Comparison of ENCODE assay signal across 21 mouse cellular contexts in the genomic region with DNA sequence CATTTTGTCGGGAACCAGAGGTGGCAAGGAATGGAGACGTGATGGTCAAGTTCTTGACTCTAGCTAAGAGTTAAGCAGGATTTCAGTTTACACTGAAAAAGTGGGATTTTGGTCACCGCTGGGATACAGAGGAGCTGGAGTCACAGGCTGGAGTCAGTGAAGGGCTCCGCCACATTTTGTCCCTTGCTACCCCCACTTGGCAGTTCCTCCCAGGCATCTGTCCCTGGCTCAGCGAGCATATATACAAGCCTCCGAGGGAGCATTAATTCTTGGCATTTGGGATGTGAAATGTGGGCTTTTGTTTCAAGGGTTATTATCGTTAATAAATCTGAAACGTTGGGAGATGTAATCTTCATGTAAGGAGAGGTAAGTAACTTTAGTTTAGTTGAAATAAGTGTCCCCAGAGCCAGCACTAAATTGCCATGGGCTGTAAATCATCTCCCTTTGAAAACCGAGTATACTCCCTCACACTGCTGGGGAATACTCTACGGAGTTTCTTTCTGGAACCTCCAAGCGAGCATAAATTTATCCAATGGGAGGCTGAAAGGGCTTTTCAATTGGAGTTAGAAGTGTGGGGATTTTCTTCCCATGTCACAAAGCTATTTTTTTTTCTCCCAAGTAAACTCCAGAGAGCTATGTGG. TPM values are rescaled to one million over a fixed set of nuclear protein-coding genes. Genes with fewer than 3 reads are reported as not detected.
DNase-seq lines count a peak whose midpoint lies in the region; ATAC-seq and TF ChIP-seq lines count a peak whose summit lies in the region.
"Had no signal": no experiment of that assay in that cellular context is flagged by ENCODE, and none has a peak within 500 bp of the region (broad histone marks: within the 10 kb centered on the region; RNA-seq: fewer than 3 reads in every experiment).

No protein-coding gene starts in this region.

- H3K27ac ChIP-seq in forebrain, embryonic 10.5 days = 0 out of 2 replicates have a peak overlapping the region, but pooled peaks have one; percentile 37
- H3K27ac ChIP-seq in forebrain, embryonic 16.5 days (ENCODE audit: low read length) = no peak overlapping the region
- H3K27ac ChIP-seq in embryonic facial prominence, embryonic 11.5 days (replicated peaks; ENCODE audit: low read depth, low read length) = 0 out of 2 replicates have a peak overlapping the region, but pooled peaks have one; percentile 38
- 0 out of 2 replicates have a peak overlapping the region, but pooled peaks have one; percentile 21 for H3K27ac ChIP-seq in limb, embryonic 14.5 days (replicated peaks; ENCODE audit: low read depth, low read length)
- H3K27ac ChIP-seq: forebrain, embryonic 13.5 days; macrophage; stomach, postnatal 0 days had no signal

- H3K4me1 ChIP-seq in forebrain, embryonic 10.5 days = peaks cover 40% of the 10 kb centered on the region
- H3K4me1 ChIP-seq in forebrain, embryonic 16.5 days (replicated peaks; ENCODE audit: control insufficient read depth, insufficient read depth, low read length) = peaks cover 14% of the 10 kb centered on the region
- peaks cover 4% of the 10 kb centered on the region for H3K4me1 ChIP-seq in embryonic facial prominence, embryonic 11.5 days (ENCODE audit: control insufficient read depth, insufficient read depth, low read length)
- peaks cover 19% of the 10 kb centered on the region; the same call in 1 of the 2 replicates for H3K4me1 ChIP-seq in limb, embryonic 14.5 days (ENCODE audit: control insufficient read depth, insufficient read depth, low read length)
- H3K4me1 ChIP-seq in lung, adult 2 months (ENCODE audit: control insufficient read depth, insufficient read depth, low read length) = no peaks in the 10 kb centered on the region

- H3K36me3 ChIP-seq in forebrain, embryonic 10.5 days (replicated peaks) = peaks cover 22% of the 10 kb centered on the region
- H3K36me3 ChIP-seq in forebrain, embryonic 16.5 days (ENCODE audit: control insufficient read depth, insufficient read depth) = no peaks in the 10 kb centered on the region
- no peaks in the 10 kb centered on the region; the same call in 1 of the 2 replicates for H3K36me3 ChIP-seq in embryonic facial prominence, embryonic 11.5 days (replicated peaks; ENCODE audit: control insufficient read depth, insufficient read depth, low read depth, low read length)
- H3K36me3 ChIP-seq in limb, embryonic 14.5 days (ENCODE audit: control insufficient read depth, insufficient read depth, low read length) = peaks cover 23% of the 10 kb centered on the region; the same call in 1 of the 2 replicates
- H3K36me3 ChIP-seq: heart, embryonic 12.5 days had no signal

- intact Hi-C loops in left cerebral cortex, postnatal 25 days (cut with DNase I) = no loop called here

- no peaks in the 10 kb centered on the region for H3K9me3 ChIP-seq in forebrain, embryonic 10.5 days
- no peaks in the 10 kb centered on the region for H3K9me3 ChIP-seq in forebrain, embryonic 16.5 days (ENCODE audit: control insufficient read depth, low read length)
- H3K9me3 ChIP-seq in embryonic facial prominence, embryonic 11.5 days (replicated peaks; ENCODE audit: control insufficient read depth, low read length) = no peaks in the 10 kb centered on the region
- H3K9me3 ChIP-seq in limb, embryonic 14.5 days (ENCODE audit: control insufficient read depth, low read length) = no peaks in the 10 kb centered on the region
- H3K9me3 ChIP-seq: forebrain, embryonic 13.5 days; heart, embryonic 12.5 days had no signal

- WGBS in forebrain, embryonic 10.5 days = 67% methylated on average over 11 of the region's 11 CpGs
- 43% methylated on average over 11 of the region's 11 CpGs for WGBS in forebrain, embryonic 16.5 days
- WGBS in embryonic facial prominence, embryonic 11.5 days = 59% methylated on average over 11 of the region's 11 CpGs
- 27% methylated on average over 11 of the region's 11 CpGs for WGBS in limb, embryonic 14.5 days
- 66% methylated on average over 11 of the region's 11 CpGs for WGBS in lung, adult 2 months

- no peak for TF ChIP-seq POLR2A in limb, embryonic 14.5 days (IDR thresholded peaks at IDR 0.05; ENCODE audit: borderline replicate concordance, extremely low read depth, insufficient read depth, insufficient read length)
- TF ChIP-seq POLR2A in lung, adult 2 months (IDR thresholded peaks at IDR 0.05; ENCODE audit: borderline replicate concordance, extremely low read depth, low read depth, low read length) = no peak

- H3K4me2 ChIP-seq in forebrain, embryonic 16.5 days (ENCODE audit: low read length) = no peak overlapping the region
- H3K4me2 ChIP-seq in embryonic facial prominence, embryonic 11.5 days (ENCODE audit: low read depth, low read length) = no peak overlapping the region
- peak overlapping the region; percentile 28; the same call in 1 of the 2 replicates for H3K4me2 ChIP-seq in limb, embryonic 14.5 days (replicated peaks; ENCODE audit: low read depth, low read length, severe bottlenecking)
- H3K4me2 ChIP-seq: forebrain, embryonic 13.5 days; heart, embryonic 12.5 days; liver, embryonic 11.5 days; lung, embryonic 14.5 days had no signal

- peaks cover 52% of the 10 kb centered on the region for H3K27me3 ChIP-seq in forebrain, embryonic 10.5 days (ENCODE audit: poor library complexity, severe bottlenecking)
- H3K27me3 ChIP-seq in forebrain, embryonic 16.5 days (replicated peaks; ENCODE audit: control insufficient read depth, insufficient read depth, low read length) = peaks cover 13% of the 10 kb centered on the region; the same call in 1 of the 2 replicates
- H3K27me3 ChIP-seq in embryonic facial prominence, embryonic 11.5 days (ENCODE audit: control insufficient read depth, insufficient read depth, low read length) = no peaks in the 10 kb centered on the region; the same call in 1 of the 2 replicates
- peaks cover 7% of the 10 kb centered on the region; the same call in 1 of the 2 replicates for H3K27me3 ChIP-seq in limb, embryonic 14.5 days (ENCODE audit: control insufficient read depth, insufficient read depth, low read length)

- H3K9ac ChIP-seq in forebrain, embryonic 16.5 days (replicated peaks; ENCODE audit: low read depth, low read length) = no peak overlapping the region
- H3K9ac ChIP-seq in embryonic facial prominence, embryonic 11.5 days (replicated peaks; ENCODE audit: low read length) = no peak overlapping the region
- no peak overlapping the region for H3K9ac ChIP-seq in limb, embryonic 14.5 days (ENCODE audit: low read depth, low read length, severe bottlenecking)
- H3K9ac ChIP-seq: forebrain, embryonic 13.5 days; heart, embryonic 12.5 days; lung, embryonic 14.5 days had no signal

- ATAC-seq in forebrain, embryonic 16.5 days = no peak
- ATAC-seq in embryonic facial prominence, embryonic 11.5 days (replicated peaks; ENCODE audit: insufficient number of reproducible peaks, low FRiP score, low TSS enrichment, low read depth) = no peak
- no peak for ATAC-seq in limb, embryonic 14.5 days (ENCODE audit: low FRiP score, low read depth)
- ATAC-seq: forebrain, embryonic 13.5 days; inflammation-experienced regulatory T-cells, adult 6 months had no signal

- TF ChIP-seq CTCF in lung, adult 2 months (IDR thresholded peaks at IDR 0.05; ENCODE audit: insufficient read depth, low read length) = no peak

- H3K4me3 ChIP-seq in forebrain, embryonic 10.5 days = peak overlapping the region; percentile 22; the same call in 1 of the 2 replicates
- no peak overlapping the region for H3K4me3 ChIP-seq in forebrain, embryonic 16.5 days (replicated peaks; ENCODE audit: low read length)
- H3K4me3 ChIP-seq in embryonic facial prominence, embryonic 11.5 days (ENCODE audit: low read depth, low read length) = no peak overlapping the region
- no peak overlapping the region for H3K4me3 ChIP-seq in limb, embryonic 14.5 days (replicated peaks; ENCODE audit: low read length)
- H3K4me3 ChIP-seq in lung, adult 2 months (replicated peaks; ENCODE audit: extremely low read depth, low read depth, low read length) = no peak overlapping the region
- H3K4me3 ChIP-seq: forebrain, embryonic 13.5 days; heart, embryonic 12.5 days had no signal

- no peak for DNase-seq in forebrain, embryonic 10.5 days (ENCODE audit: extremely low spot score, low spot score)
- DNase-seq in kidney, postnatal 4 days = peak; percentile 39 to 41
- no peak for DNase-seq in kidney, postnatal 36 days
- DNase-seq in embryonic facial prominence, embryonic 11.5 days (ENCODE audit: low spot score) = no peak
- DNase-seq in limb, embryonic 14.5 days (ENCODE audit: low spot score) = no peak
- no peak for DNase-seq in left cerebral cortex, postnatal 25 days (ENCODE audit: low spot score in 2 of 2)
- DNase-seq in lung, adult 2 months = no peak
- DNase-seq: adrenal gland, postnatal 10 days; cerebellum, adult 11-12 months; kidney, postnatal 25 days; lung, embryonic 14.5 days; right cerebral cortex, postnatal 14 days had no signal

RNA-seq across cellular contexts. Expression of gene Crabp1, which starts 5.7 kb away (rescaled TPM):
- polyA plus RNA-seq in forebrain, embryonic 10.5 days (2016; fragmentation: Nextera tagmentation; extraction: Ambion mirVana) = 1,057 and 1,193 TPM in 2 replicates
- 44.7 and 55.4 TPM in 2 replicates for polyA plus RNA-seq in forebrain, embryonic 16.5 days (2015; fragmentation: Nextera tagmentation; extraction: Ambion mirVana)
- 962 and 1,036 TPM in 2 replicates for polyA plus RNA-seq in embryonic facial prominence, embryonic 11.5 days (2014; fragmentation: Nextera tagmentation; extraction: Ambion mirVana)
- 635 and 800 TPM in 2 replicates for polyA plus RNA-seq in limb, embryonic 14.5 days (2012; rRNA removed)
- 716 and 755 TPM in 2 replicates for polyA plus RNA-seq in limb, embryonic 14.5 days (2014; fragmentation: Nextera tagmentation; extraction: Ambion mirVana)
- 1 to 10 TPM; 1.7 to 3.4 TPM for total RNA-seq in left cerebral cortex, postnatal 25 days (2021)
- 3.8 and 6.5 TPM in 2 replicates for polyA plus RNA-seq in lung, adult 2 months (2012; rRNA removed)
- total RNA-seq: heart, postnatal 25 days; monocyte, adult 5-6 weeks had no signal
- polyA plus RNA-seq: inflammation-experienced regulatory T-cells, adult 6 months; macrophage had no signal

RNA-seq across cellular contexts. Expression of gene Wdr61, which starts 35.9 kb away (rescaled TPM):
- polyA plus RNA-seq in forebrain, embryonic 10.5 days (2016; fragmentation: Nextera tagmentation; extraction: Ambion mirVana) = 183 and 188 TPM in 2 replicates
- polyA plus RNA-seq in forebrain, embryonic 16.5 days (2015; fragmentation: Nextera tagmentation; extraction: Ambion mirVana) = 115 and 126 TPM in 2 replicates
- 196 and 206 TPM in 2 replicates for polyA plus RNA-seq in embryonic facial prominence, embryonic 11.5 days (2014; fragmentation: Nextera tagmentation; extraction: Ambion mirVana)
- polyA plus RNA-seq in limb, embryonic 14.5 days (2012; rRNA removed) = 96.1 and 105 TPM in 2 replicates
- polyA plus RNA-seq in limb, embryonic 14.5 days (2014; fragmentation: Nextera tagmentation; extraction: Ambion mirVana) = 159 and 161 TPM in 2 replicates
- 10 to 100 TPM; 53.9 to 59.2 TPM for total RNA-seq in left cerebral cortex, postnatal 25 days (2021)
- polyA plus RNA-seq in lung, adult 2 months (2012; rRNA removed) = 21.8 and 32.1 TPM in 2 replicates

Comparison
In these comparisons a context has a peak if more than half of its experiments do, and no peak if none do; other contexts are left out.
1. DNase-seq: peak in kidney, postnatal 4 days (2 of 2); none in forebrain, embryonic 10.5 days (single experiment), kidney, postnatal 36 days (0 of 2), embryonic facial prominence, embryonic 11.5 days (single experiment), limb, embryonic 14.5 days (single experiment), left cerebral cortex, postnatal 25 days (0 of 2) and lung, adult 2 months (single experiment).
2. RNA of gene Crabp1, which starts 5.7 kb away (polyA plus RNA-seq): 1,057 to 1,193 TPM in forebrain, embryonic 10.5 days, 962 to 1,036 TPM in embryonic facial prominence, embryonic 11.5 days and 635 to 800 TPM in limb, embryonic 14.5 days; 44.7 to 55.4 TPM in forebrain, embryonic 16.5 days and 3.8 to 6.5 TPM in lung, adult 2 months; every median in the first group is over 10 times any median in the second.